Mouse (Mus musculus): ENCODE measurements around the gene Gm14226.
"Not testable (repeated sequence)": the region's sequence is repeated elsewhere in the genome, so short reads cannot be mapped to it uniquely, and the experiment has no call there.

Gene Gm14226

GRCm38 (mm10) chr2:155047452-155048178 lies 29.5 kb downstream of the Gm14226 start:
- DNase-seq (ENCODE audit: low spot score in 2 of 2), result no peak

- DNase-seq (ENCODE audit: low spot score in 2 of 2), result no peak
Measured at GRCm38 (mm10) chr2:155050108-155050503, 32.0 kb downstream of the Gm14226 start.

GRCm38 (mm10) chr2:155050504-155051236 lies 32.6 kb downstream of the Gm14226 start:
- peak; percentile 90 to 94 for DNase-seq (ENCODE audit: low spot score in 2 of 2)

DNA sequence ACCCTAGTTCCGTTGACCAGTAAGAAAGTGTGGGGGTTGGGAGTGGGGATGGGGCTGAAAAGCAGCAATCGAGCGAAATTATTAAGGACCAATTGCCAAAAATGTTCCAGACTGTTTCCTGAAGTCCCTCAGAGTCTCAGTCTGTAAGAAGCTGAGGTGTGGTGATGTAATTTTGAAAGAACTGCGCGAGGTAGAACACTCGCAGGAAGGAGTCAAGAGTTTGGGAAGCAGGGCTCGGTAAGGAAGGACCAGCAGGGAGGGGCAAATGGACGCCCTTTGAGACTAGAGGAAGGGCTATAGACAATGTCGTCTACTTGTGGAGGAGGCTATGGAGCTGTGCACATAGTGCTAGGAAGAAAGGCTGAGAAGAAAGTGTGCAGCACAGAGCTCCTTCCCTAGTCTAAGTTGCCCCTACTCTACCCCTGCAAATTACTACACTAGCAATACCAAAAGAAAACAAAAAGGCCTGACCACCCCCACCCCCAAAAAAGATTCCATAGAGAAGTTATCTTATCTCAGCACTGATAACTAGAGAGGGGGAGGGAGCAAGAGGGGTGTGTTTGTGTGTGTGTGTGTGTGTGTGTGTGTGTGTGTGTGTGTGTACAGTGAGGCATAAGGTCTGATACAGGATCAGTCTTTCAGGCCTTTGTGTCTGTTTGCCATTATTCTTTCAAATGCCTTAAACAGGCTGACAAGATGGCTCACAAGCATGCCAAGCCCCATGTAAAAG lies 33.7 kb downstream of the Gm14226 start:
- DNase-seq (ENCODE audit: low spot score in 2 of 2), result no peak

DNA sequence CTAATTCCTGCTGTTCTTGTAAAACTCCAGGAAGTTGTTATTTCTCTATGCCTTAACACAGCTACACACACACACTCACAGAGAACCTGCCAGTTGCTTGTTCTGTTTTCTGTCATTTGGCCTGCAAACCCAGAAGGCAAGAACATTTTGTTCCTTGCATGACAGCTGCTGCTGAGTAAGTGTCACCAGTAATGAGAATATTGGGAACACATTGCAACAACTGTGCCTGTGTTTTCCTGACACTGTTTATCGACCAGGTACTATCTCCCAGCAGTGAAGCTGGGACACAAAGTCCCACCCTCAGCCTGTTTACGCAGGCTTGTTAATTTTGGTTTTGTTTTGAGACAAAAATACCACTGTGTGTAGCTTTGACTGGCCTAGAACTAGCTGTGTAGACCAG lies 34.6 kb downstream of the Gm14226 start:
- no peak for DNase-seq (ENCODE audit: low spot score in 2 of 2)

- not testable (repeated sequence) for DNase-seq (ENCODE audit: low spot score in 2 of 2)
Measured at GRCm38 (mm10) chr2:155053512-155053911, 35.4 kb downstream of the Gm14226 start.

- no peak for DNase-seq (ENCODE audit: low spot score in 2 of 2)
Measured at GRCm38 (mm10) chr2:155054672-155055071, 36.6 kb downstream of the Gm14226 start.

- no peak for DNase-seq (ENCODE audit: low spot score in 2 of 2)
Measured at GRCm38 (mm10) chr2:155056076-155056578, 38.1 kb downstream of the Gm14226 start.

DNA sequence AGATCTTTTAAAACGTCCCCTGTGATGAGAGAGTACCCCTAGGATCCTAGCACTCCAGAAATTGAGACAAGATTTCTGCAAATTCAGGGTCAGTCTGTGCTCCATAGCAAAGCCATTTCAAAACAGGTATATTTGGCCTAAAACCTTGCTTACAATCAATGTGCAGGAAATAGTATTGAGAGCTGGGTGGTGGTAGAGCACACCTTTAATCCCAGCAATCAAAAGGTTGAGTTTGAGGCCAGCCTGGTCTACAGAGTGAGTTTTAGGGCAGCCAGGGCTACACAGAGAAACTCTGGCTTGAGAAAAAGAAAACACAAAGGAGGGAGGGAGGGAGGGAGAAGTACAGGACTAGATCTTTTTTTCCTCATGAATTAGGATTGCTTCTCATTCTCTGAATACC lies 39.3 kb downstream of the Gm14226 start:
- no peak for DNase-seq (ENCODE audit: low spot score in 2 of 2)

GRCm38 (mm10) chr2:155071027-155071426 lies 53.0 kb downstream of the Gm14226 start:
- DNase-seq (ENCODE audit: low spot score in 2 of 2), result no peak

GRCm38 (mm10) chr2:155072353-155073145 lies 54.5 kb downstream of the Gm14226 start:
- no peak for DNase-seq (ENCODE audit: low spot score in 2 of 2)

GRCm38 (mm10) chr2:155073347-155073746 lies 55.3 kb downstream of the Gm14226 start:
- DNase-seq (ENCODE audit: low spot score in 2 of 2), result no peak

DNA sequence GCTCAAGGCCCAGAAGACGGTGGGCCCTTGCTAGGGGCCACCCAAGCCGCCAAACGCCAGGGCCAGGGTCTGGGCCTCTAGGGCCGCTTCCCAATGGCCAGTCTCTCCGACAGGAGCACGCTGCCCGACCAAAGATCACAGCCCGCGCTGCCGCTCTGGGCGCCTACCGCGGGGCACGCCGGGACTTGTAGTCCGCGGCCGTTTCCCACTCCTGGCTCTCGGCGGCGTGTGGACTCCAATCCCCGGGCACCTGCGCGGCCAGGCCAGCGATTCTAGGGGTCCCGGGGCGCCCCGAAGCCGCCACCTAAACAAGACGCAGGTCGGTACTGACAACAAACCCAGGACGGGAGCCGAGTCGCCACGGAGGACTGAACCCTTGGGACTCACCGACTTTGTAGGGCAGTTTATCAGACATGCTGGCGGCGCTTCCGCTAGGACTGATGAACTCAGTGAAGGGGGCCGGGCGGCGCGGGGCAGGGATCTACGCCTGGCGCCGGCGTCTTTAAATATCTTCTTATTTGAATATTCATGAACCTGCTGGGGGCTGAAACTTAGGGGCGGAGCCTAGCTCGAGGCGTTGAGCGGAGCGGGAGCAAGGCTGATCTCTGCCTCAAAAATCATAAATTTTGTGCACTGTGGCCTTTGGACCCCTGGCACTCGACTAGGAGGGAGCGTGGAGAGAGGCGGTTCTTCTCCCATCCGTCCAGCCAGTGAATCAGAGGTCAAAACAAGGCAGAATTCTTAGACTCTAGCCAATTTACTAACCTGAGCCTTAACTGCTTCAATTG lies 56.1 kb downstream of the Gm14226 start, which contains the start of gene Ahcy:
TSS of gene Ahcy (minus strand) at position 520 of the 788 bp plus-strand sequence.
- DNase-seq (ENCODE audit: low spot score in 2 of 2), result peak; percentile 86 to 87

- no peak for DNase-seq (ENCODE audit: low spot score in 2 of 2)
Measured at GRCm38 (mm10) chr2:155074766-155075330, 56.8 kb downstream of the Gm14226 start.

- DNase-seq (ENCODE audit: low spot score in 2 of 2), result no peak
Measured at GRCm38 (mm10) chr2:155075649-155076048, 57.6 kb downstream of the Gm14226 start.
